Mouse (Mus musculus): ENCODE results near the gene Rffl. TPM values are rescaled to one million over a fixed set of nuclear protein-coding genes. Genes with fewer than 3 reads are reported as not detected.

Rffl gene
- polyA plus RNA-seq, 1 experiment from 2014 or later = 13.8 TPM

DNA sequence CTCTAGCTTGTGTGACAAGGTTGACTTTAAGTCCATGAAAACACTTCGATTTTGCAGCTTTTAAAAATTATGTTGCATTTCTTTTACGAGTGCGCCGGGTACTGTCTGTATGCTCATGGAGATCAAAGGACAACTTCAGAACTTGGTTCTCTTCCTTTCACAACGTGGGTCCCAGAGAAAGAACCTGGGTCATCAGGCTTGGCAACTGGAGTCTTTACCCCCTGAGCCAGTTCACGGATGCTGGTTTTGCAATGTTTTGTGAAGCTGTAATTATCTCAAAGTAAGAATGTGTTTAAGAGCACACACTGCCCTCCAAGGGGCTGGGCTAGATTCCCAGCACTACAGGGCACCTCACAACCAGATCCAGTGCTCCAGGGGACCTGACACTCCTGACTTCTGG is 16.9 kb downstream of the Rffl start:
- H3K27ac ChIP-seq = no peak overlapping the region
- no peaks in the 10 kb centered on the region for H3K36me3 ChIP-seq
- 84% methylated on average over 6 of the region's 6 CpGs for WGBS
- no peak for ATAC-seq
- no peak overlapping the region for H3K4me2 ChIP-seq (replicated peaks)
- no peak overlapping the region for H3K4me3 ChIP-seq (replicated peaks)
- no peaks in the 10 kb centered on the region for H3K9me3 ChIP-seq
- H3K9ac ChIP-seq = no peak overlapping the region
- 0 out of 2 replicates have a peak, but pooled peaks cover 2% of the 10 kb centered on the region for H3K4me1 ChIP-seq (replicated peaks)
- H3K27me3 ChIP-seq (replicated peaks) = no peaks in the 10 kb centered on the region

DNA sequence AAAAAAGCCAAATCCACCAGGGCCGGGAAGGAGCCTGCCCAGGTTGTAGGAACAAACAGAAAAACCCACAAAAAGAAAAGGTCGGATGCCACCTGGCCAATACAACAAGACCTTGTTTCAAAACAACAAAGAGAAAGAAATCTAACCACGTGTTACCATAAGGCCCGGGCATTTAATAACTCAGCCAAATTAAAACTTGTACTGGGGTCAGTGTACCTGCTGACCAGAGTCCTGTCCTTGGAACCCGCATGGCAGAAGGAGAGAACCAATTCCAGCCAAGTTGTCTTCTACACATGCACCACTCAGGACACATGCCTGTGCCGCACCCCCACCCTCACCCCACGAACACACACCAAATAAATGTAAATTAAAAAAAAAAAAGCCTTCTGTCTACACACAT is 18.1 kb downstream of the Rffl start:
- ATAC-seq = no peak
- Histone ChIP-seq H3K9ac (no peak overlapping the region), H3K4me3 (replicated peaks) (no peak overlapping the region), H3K27me3 (replicated peaks) (no peaks in the 10 kb centered on the region), H3K9me3 (no peaks in the 10 kb centered on the region), H3K4me1 (replicated peaks) (0 out of 2 replicates have a peak, but pooled peaks cover 2% of the 10 kb centered on the region), H3K36me3 (no peaks in the 10 kb centered on the region), H3K27ac (no peak overlapping the region), H3K4me2 (replicated peaks) (no peak overlapping the region)
- WGBS = 90% methylated on average over 7 of the region's 7 CpGs

DNA sequence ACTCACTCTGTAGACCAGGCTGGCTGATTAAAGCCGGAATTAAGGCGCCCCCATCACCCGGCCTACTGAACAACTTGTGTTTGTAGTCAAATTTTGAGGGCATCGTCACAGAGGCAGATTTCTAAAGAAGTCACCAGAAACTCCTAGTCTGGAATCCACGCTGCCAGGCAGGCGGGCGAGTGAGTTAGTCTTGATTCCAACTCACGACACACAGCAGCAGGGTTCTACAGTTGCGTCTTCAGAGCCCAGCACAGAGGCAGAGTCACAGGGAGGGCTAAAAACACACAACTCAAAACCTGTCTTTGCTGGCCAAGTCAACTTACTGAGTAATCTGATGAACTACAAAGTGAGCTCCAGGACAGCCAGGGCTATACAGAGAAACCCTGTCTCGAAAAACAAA is 18.5 kb downstream of the Rffl start:
- no peak overlapping the region for H3K4me2 ChIP-seq (replicated peaks)
- no peak overlapping the region for H3K4me3 ChIP-seq (replicated peaks)
- H3K9me3 ChIP-seq = no peaks in the 10 kb centered on the region
- H3K36me3 ChIP-seq = no peaks in the 10 kb centered on the region
- 0 out of 2 replicates have a peak, but pooled peaks cover 2% of the 10 kb centered on the region for H3K4me1 ChIP-seq (replicated peaks)
- no peaks in the 10 kb centered on the region for H3K27me3 ChIP-seq (replicated peaks)
- 85% methylated on average over 10 of the region's 10 CpGs for WGBS
- ATAC-seq = no peak
- H3K9ac ChIP-seq = no peak overlapping the region
- no peak overlapping the region for H3K27ac ChIP-seq

DNA sequence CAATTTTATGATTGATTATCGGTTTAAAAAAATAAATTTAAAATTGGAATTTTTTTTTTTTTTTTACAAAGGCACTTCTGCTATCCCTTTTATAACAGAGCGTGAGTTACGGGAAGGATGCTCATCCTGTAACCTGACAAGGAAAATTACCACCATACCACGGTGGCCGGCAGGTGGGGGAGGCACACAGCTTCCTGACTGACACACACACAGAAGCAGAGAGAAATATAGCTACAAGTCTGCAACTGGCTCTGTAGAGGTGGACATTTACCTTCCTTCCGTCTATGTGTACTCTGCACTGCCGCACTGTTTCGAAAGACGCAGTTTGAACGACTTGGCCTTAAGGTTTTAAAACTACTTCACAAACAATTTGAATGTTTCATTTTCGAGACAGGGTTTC is 18.9 kb downstream of the Rffl start:
- Histone ChIP-seq H3K36me3 (no peaks in the 10 kb centered on the region), H3K4me3 (replicated peaks) (no peak overlapping the region), H3K9me3 (no peaks in the 10 kb centered on the region), H3K4me1 (replicated peaks) (0 out of 2 replicates have a peak, but pooled peaks cover 2% of the 10 kb centered on the region), H3K9ac (no peak overlapping the region), H3K27ac (no peak overlapping the region), H3K4me2 (replicated peaks) (no peak overlapping the region), H3K27me3 (replicated peaks) (no peaks in the 10 kb centered on the region)
- ATAC-seq = no peak
- 83% methylated on average over 11 of the region's 11 CpGs for WGBS

DNA sequence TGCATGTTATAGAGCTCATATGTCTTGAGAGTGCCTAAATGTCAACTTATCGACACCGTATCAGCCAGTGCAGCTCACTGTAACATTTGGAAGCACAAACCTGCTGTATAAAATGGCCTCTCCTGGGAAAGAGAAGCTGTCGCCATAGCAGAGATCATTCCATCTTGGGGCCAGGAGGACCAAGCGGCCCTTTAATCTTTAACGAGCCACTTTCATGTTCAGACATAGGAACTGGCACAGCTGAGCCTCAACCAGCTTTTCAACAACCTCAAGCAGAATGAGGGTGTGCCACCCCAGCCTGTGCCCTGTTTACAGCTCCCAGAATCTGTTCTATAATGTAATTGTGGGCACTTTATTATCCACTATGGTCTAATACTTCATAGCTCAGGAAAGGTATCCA is 20.8 kb downstream of the Rffl start:
- H3K4me3 ChIP-seq (replicated peaks) = no peak overlapping the region
- no peak overlapping the region for H3K27ac ChIP-seq
- H3K4me2 ChIP-seq (replicated peaks) = no peak overlapping the region
- 74% methylated on average over 5 of the region's 5 CpGs for WGBS
- no peak overlapping the region for H3K9ac ChIP-seq
- peaks cover 8% of the 10 kb centered on the region; the same call in 1 of the 2 replicates for H3K4me1 ChIP-seq (replicated peaks)
- no peak for ATAC-seq
- no peaks in the 10 kb centered on the region for H3K9me3 ChIP-seq
- no peaks in the 10 kb centered on the region for H3K36me3 ChIP-seq
- H3K27me3 ChIP-seq (replicated peaks) = no peaks in the 10 kb centered on the region

DNA sequence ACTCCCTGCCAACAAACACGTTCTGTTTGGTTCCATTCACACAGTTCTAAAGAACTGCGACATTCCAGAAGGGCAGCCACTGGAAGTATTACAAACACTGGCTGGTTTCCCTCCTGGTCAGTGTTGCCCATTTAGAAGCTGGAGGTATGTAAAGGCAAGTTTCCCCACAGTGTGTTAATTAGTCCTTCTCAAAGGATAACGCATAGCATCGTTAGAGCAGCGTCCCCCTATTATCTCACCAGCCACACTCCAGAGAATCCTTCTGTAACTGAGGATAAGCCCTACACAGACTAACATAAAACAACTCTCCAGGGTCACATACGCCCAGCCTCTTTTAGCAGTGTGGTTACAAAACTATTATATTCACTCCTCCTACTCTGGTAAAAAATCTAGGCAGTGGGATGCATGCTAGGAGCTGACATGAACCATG is 23.4 kb downstream of the Rffl start:
- Histone ChIP-seq H3K27me3 (replicated peaks) (no peaks in the 10 kb centered on the region), H3K9me3 (no peaks in the 10 kb centered on the region), H3K4me3 (replicated peaks) (no peak overlapping the region), H3K4me2 (replicated peaks) (no peak overlapping the region), H3K4me1 (replicated peaks) (peaks cover 7% of the 10 kb centered on the region; the same call in 1 of the 2 replicates), H3K36me3 (no peaks in the 10 kb centered on the region), H3K9ac (no peak overlapping the region), H3K27ac (no peak overlapping the region)
- no peak; the same call in 1 of the 2 replicates for ATAC-seq
- 55% methylated on average over 6 of the region's 6 CpGs for WGBS

DNA sequence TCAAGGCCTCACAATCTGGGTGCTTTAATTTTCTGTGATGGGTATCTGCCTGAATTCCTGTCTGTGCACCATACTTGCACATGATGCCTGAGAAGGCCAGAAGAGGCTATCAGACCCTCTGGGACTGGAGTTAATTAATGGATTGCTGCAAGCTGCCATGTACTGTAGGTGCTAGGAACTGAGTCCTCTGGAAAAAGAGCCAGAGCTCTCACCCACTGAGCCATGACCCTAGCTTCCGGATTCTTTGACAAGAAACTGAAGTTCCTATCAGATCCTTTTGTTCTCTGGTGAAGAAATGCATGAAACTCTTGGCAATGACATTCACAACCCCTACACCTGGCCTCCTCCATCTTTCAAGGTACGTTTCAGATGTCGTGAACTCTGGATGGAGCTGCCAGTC is 24.1 kb downstream of the Rffl start:
- Histone ChIP-seq H3K9ac (no peak overlapping the region), H3K4me1 (replicated peaks) (peaks cover 7% of the 10 kb centered on the region; the same call in 1 of the 2 replicates), H3K9me3 (no peaks in the 10 kb centered on the region), H3K27ac (no peak overlapping the region), H3K27me3 (replicated peaks) (no peaks in the 10 kb centered on the region), H3K4me3 (replicated peaks) (no peak overlapping the region), H3K36me3 (no peaks in the 10 kb centered on the region), H3K4me2 (replicated peaks) (no peak overlapping the region)
- no peak for ATAC-seq
- WGBS = 86% methylated on average over 3 of the region's 3 CpGs

DNA sequence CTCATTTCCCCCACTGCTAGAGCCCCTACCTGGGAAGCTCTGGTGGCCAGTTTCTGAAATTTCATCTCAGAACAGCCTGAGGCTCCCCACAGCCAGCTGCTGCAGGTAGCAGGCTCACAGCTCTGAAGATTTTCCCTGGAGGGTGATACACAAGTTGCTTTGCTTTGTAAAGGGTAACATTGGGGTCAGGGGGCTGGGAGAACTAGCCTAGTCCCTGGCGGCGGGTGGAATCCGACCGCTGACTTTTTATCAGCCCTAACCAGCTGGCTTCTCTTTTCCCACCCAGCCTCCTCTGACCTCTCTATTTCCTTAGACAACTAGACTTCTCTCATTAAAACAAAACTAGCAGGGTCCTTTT is 25.0 kb downstream of the Rffl start:
- peaks cover 7% of the 10 kb centered on the region; the same call in 1 of the 2 replicates for H3K4me1 ChIP-seq (replicated peaks)
- no peaks in the 10 kb centered on the region for H3K9me3 ChIP-seq
- 21% methylated on average over 4 of the region's 4 CpGs for WGBS
- peak; percentile 70 for ATAC-seq
- H3K27me3 ChIP-seq (replicated peaks) = no peaks in the 10 kb centered on the region
- no peak overlapping the region for H3K27ac ChIP-seq
- peak overlapping the region; percentile 51 for H3K4me2 ChIP-seq (replicated peaks)
- peak overlapping the region; percentile 30 for H3K9ac ChIP-seq
- no peak overlapping the region for H3K4me3 ChIP-seq (replicated peaks)
- H3K36me3 ChIP-seq = no peaks in the 10 kb centered on the region

DNA sequence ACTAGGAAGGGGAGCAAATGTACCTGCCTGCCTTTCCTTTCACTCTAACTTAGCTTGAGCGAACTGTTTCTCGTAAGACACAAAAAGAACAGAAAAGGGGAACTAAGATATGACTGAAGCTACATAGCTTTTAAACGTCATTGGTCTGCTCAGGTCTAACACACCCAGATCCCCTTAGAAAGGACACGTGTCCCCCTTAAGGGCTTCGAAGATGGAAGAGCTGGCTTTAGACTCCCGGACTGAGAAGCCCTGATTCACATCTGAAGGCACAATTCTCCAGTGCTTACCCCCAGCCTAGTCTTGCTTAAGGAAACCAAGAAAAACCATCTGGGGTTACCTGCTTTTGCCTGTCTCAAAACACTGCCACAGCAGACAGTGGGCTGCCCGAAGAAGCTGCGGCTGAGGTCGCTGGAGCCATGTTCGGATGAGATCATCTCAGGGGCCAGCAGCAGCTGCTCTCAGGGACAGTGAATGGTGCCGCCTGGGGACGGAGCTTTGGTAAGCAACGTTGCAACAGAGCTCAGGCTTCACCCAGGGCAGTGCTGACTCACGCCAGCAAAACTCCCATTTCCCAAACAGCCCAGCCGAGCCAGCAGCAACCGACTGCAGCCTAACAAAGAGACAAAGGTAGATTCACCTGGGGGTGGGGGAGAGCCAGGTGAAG is 25.5 kb downstream of the Rffl start:
- no peaks in the 10 kb centered on the region for H3K9me3 ChIP-seq
- peak overlapping the region; percentile 30 for H3K9ac ChIP-seq
- H3K4me1 ChIP-seq (replicated peaks) = peaks cover 7% of the 10 kb centered on the region; the same call in 1 of the 2 replicates
- H3K36me3 ChIP-seq = no peaks in the 10 kb centered on the region
- peak; percentile 94 for ATAC-seq
- peak overlapping the region; percentile 51 for H3K4me2 ChIP-seq (replicated peaks)
- WGBS = 26% methylated on average over 16 of the region's 16 CpGs
- H3K27ac ChIP-seq = no peak overlapping the region
- H3K27me3 ChIP-seq (replicated peaks) = no peaks in the 10 kb centered on the region
- 0 out of 2 replicates have a peak overlapping the region, but pooled peaks have one; percentile 16 for H3K4me3 ChIP-seq (replicated peaks)

DNA sequence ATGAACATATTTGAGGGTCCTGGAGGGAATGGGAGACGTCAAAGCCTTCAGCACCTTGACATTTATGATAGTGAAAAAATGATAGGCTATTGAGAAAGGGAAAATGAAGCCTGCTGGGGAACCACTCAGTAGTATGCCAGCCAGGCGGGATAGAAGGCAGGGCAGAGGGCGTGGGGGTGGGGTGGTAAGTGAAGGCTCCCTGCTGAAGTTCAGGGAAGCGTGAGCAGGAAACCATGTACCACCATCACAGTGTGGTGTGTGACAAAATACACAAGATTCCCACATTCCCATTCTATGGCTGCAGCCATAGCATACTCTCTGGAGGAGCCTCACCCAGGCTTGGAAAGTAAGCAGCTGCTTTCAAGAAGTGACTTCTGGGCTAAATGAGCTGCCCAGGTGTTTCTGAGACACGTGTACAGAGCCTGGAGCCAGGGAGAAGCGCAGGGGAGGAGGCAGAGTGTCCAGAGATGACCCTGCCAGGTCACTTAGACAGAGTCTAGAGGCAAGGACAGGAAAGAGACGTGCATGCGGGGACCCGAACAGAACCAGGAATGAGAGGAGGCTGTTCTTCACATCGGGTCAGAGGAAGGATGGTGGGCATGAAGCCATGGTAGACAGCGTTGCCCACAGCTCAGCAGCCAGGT is 26.1 kb downstream of the Rffl start:
- no peaks in the 10 kb centered on the region for H3K36me3 ChIP-seq
- H3K9ac ChIP-seq = no peak overlapping the region
- H3K4me1 ChIP-seq (replicated peaks) = peaks cover 7% of the 10 kb centered on the region; the same call in 1 of the 2 replicates
- peak overlapping the region; percentile 51; the same call in 1 of the 2 replicates for H3K4me2 ChIP-seq (replicated peaks)
- no peak; the same call in 1 of the 2 replicates for ATAC-seq
- H3K27ac ChIP-seq = no peak overlapping the region
- H3K27me3 ChIP-seq (replicated peaks) = no peaks in the 10 kb centered on the region
- H3K9me3 ChIP-seq = no peaks in the 10 kb centered on the region
- no peak overlapping the region for H3K4me3 ChIP-seq (replicated peaks)
- 72% methylated on average over 11 of the region's 11 CpGs for WGBS

DNA sequence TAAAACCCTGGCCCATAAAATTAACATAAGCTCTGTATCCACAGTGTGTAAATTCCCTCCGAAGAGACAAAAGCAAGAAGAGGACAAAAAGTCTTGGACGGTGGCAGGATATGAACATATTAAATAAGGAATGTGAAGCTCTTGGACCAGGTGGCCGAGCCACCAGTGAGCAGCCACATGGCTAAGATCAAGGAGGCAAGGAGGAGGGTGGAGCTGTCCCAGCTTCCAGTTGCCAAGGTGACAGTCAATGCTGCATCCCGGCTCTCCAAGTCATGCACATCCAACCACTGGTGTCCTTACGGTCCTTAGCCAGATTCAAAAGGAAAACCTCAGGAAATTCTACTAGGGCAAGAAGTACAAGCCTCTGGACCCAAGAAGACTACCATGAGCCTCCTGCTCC is 32.5 kb downstream of the Rffl start:
- H3K4me2 ChIP-seq (replicated peaks) = no peak overlapping the region
- no peak for ATAC-seq
- H3K27ac ChIP-seq = no peak overlapping the region
- 44% methylated on average over 5 of the region's 5 CpGs for whole genome bisulfite sequencing
- no peaks in the 10 kb centered on the region for H3K4me1 ChIP-seq (replicated peaks)
- H3K27me3 ChIP-seq (replicated peaks) = no peaks in the 10 kb centered on the region
- no peak overlapping the region for H3K9ac ChIP-seq
- no peaks in the 10 kb centered on the region for H3K36me3 ChIP-seq
- no peak overlapping the region for H3K4me3 ChIP-seq (replicated peaks)
- H3K9me3 ChIP-seq = no peaks in the 10 kb centered on the region

DNA sequence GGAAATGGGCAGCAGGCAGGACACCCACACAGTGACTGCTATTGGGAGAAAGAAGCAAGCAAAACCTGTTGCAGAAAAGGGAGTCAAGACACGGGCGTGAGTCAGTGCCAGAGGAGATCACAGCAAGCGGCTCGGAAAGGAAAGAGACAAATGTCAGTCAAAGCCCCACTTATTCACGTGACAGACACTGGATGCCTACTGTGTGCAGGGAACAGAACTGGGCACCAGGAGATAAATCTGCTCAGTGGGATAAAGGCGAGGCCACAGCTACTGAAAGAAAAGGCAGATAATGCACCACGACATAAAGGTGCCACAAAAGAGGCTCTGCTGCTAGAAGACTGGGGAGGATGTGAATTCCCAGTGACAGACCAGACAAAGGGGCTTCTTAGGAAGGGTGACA is 33.2 kb downstream of the Rffl start:
- no peak overlapping the region for H3K27ac ChIP-seq
- no peak for ATAC-seq

DNA sequence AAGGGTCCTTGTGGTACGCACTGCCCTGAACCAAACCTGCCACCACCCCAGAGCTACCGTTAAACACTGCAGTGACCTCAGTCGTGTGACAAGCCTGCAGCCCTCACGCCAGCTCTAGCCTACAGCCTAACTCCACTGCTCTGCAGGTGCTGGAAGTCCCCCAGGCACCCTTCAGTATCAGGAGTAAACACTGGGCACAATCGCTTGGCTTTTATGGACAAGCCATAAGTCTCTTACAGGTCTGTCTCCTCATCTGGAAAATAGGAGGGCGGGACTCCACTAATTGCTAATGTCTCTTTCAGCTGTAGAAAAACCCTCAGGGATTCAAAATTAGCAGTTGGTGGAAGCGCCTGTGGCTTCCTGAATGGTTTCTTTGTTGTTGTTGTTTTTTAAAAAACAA is 33.8 kb downstream of the Rffl start:
- 53% methylated on average over 7 of the region's 7 CpGs for WGBS
- Histone ChIP-seq H3K4me2 (replicated peaks) (no peak overlapping the region), H3K27me3 (replicated peaks) (no peaks in the 10 kb centered on the region), H3K36me3 (no peaks in the 10 kb centered on the region), H3K27ac (no peak overlapping the region), H3K4me1 (replicated peaks) (0 out of 2 replicates have a peak, but pooled peaks cover 3% of the 10 kb centered on the region), H3K9ac (no peak overlapping the region), H3K9me3 (no peaks in the 10 kb centered on the region), H3K4me3 (replicated peaks) (no peak overlapping the region)
- no peak for ATAC-seq

More for the DNA sequence above, 33.2 kb downstream of the Rffl start:
- Histone ChIP-seq H3K4me1 (replicated peaks) (no peaks in the 10 kb centered on the region), H3K9ac (no peak overlapping the region), H3K4me3 (replicated peaks) (no peak overlapping the region), H3K36me3 (no peaks in the 10 kb centered on the region), H3K9me3 (no peaks in the 10 kb centered on the region), H3K4me2 (replicated peaks) (no peak overlapping the region), H3K27me3 (replicated peaks) (no peaks in the 10 kb centered on the region)
- WGBS = 58% methylated on average over 7 of the region's 7 CpGs

Measured in intestine, embryonic 15.5 days (tissue).